Mouse (Mus musculus): ENCODE measurements around the gene Zfp74.

DNA sequence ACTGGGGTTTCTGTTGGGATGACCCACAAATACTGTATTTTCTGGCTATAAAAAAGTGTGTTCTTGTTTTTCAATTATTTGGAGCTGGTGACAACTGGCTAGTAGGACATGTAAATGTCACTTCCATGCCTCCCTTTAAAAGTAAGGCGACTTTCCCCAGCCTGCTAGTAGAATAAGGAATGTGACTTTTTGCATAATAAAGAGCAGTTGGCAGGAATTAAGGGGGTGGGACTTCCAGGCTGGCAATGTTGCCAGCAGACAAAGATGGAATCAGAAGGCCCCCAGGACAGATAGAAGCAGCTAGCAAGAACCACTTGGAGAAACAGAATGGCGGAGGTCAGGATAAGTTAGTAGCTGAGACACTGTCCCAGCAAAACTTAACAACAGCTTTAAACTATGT is 43.6 kb downstream of the Zfp74 start:
- TF ChIP-seq POLR2A (IDR thresholded peaks at IDR 0.05; ENCODE audit: extremely low read depth, insufficient read depth, low read length) (no peak), CTCF (IDR thresholded peaks at IDR 0.05; ENCODE audit: low read depth, low read length) (no peak)

Data from liver, adult 2 months (tissue).